Mouse (Mus musculus) T-cell, adult 66 days (primary cell): Measurements from ENCODE around the gene Rdh13. TPM values are rescaled to one million over a fixed set of nuclear protein-coding genes. Genes with fewer than 3 reads are reported as not detected.

Source experiments
- total RNA-seq, 2 experiments: library from RNA; stranded (reverse); gene quantifications; 3 replicates in 1 of 2; 4 replicates in 1 of 2; pipeline ENCODE4 v1.2.4; 2023

The Rdh13 gene
- 10 to 100 TPM; 10.7 to 13.4 TPM for total RNA-seq

GRCm38 (mm10) chr7:4445216-4445791, at the start of gene Rdh13:
TSS of gene Rdh13 (minus strand) at chr7:4445649.

GRCm38 (mm10) chr7:4460576-4461434, 15.4 kb upstream of the Rdh13 start, which contains the start of gene Eps8l1:
TSS of gene Eps8l1 (plus strand) at chr7:4460674.

GRCm38 (mm10) chr7:4397730-4398129, 47.7 kb downstream of the Rdh13 start, which contains the start of gene Gp6:
TSS of gene Gp6 (minus strand) at chr7:4397744.

Other genes starting within 250 kb of the Rdh13 start
- not detected for gene Lilra5, start 207.9 kb downstream of the Rdh13 start, total RNA-seq
- gene Ncr1, start 107.9 kb downstream of the Rdh13 start, total RNA-seq, result 1 to 10 TPM in 1 of 2 experiments, under 1 TPM in 1; 0.77 to 4.7 TPM
- not detected for gene Gp6, start 47.9 kb downstream of the Rdh13 start, total RNA-seq
- 10 to 100 TPM; 15.7 to 17.8 TPM for gene Eps8l1, start 15.0 kb upstream of the Rdh13 start, total RNA-seq
- 100 to 1,000 TPM; 275 to 289 TPM for gene Ppp1r12c, start 56.0 kb upstream of the Rdh13 start, total RNA-seq
- gene Tnnt1, start 70.7 kb upstream of the Rdh13 start, total RNA-seq, result 1 to 10 TPM; 4.7 to 6.1 TPM
- not detected for gene Tnni3, start 78.6 kb upstream of the Rdh13 start, total RNA-seq
- gene Dnaaf3, start 86.8 kb upstream of the Rdh13 start, total RNA-seq, result not detected
- under 1 TPM in 1 of 2 experiments, not detected in 1; 0.83 TPM for gene Syt5, start 101.9 kb upstream of the Rdh13 start, total RNA-seq
- gene Ptprh, start 158.4 kb upstream of the Rdh13 start, total RNA-seq, result not detected
- 10 to 100 TPM; 56.1 to 82.6 TPM for gene Tmem86b, start 185.8 kb upstream of the Rdh13 start, total RNA-seq
- 100 to 1,000 TPM; 269 to 275 TPM for gene Ppp6r1, start 213.4 kb upstream of the Rdh13 start, total RNA-seq
- 10 to 100 TPM; 56.0 to 66.8 TPM for gene Hspbp1, start 239.4 kb upstream of the Rdh13 start, total RNA-seq
- not detected for gene Brsk1, start 245.0 kb upstream of the Rdh13 start, total RNA-seq